Mouse (Mus musculus) heart, embryonic 15.5 days (tissue): ENCODE results near the gene Oat. TPM values are rescaled to one million over a fixed set of nuclear protein-coding genes. Genes with fewer than 3 reads are reported as not detected.

ENCODE experiments used
- ATAC-seq: fragments of 200-750 bp; cut with Nextera tagmentation; replicated peaks from 2 replicates; pipeline ENCODE4 v1.8.0; 2017; ENCODE audit warnings: low read depth, moderate TSS enrichment; ENCODE audit not compliant: insufficient number of reproducible peaks, insufficient read depth, low FRiP score
- H3K27ac ChIP-seq: fragments of 300-500 bp; sonication (generic); 2 replicates; pipeline ENCODE4 v1.5.1; 2015; ENCODE audit warnings: mild to moderate bottlenecking, inconsistent platforms
- H3K27me3 ChIP-seq: fragments of 300-500 bp; sonication (generic); 2 replicates; pipeline ENCODE4 v1.6.1; 2015; ENCODE audit warnings: inconsistent platforms
- H3K36me3 ChIP-seq: fragments of 300-500 bp; sonication (generic); 2 replicates; pipeline ENCODE4 v1.6.1; 2015; ENCODE audit warnings: mild to moderate bottlenecking, inconsistent platforms
- H3K4me1 ChIP-seq: fragments of 300-500 bp; sonication (generic); replicated peaks from 2 replicates; pipeline ENCODE4 v1.6.1; 2015; ENCODE audit warnings: inconsistent platforms
- H3K4me2 ChIP-seq: fragments of 300-500 bp; sonication (generic); 2 replicates; pipeline ENCODE4 v1.6.1; 2015; ENCODE audit warnings: inconsistent platforms, mild to moderate bottlenecking, moderate library complexity
- H3K4me3 ChIP-seq: fragments of 300-500 bp; sonication (generic); 2 replicates; pipeline ENCODE4 v1.5.1; 2015; ENCODE audit warnings: mild to moderate bottlenecking, inconsistent platforms
- H3K9ac ChIP-seq: fragments of 300-500 bp; sonication (generic); 2 replicates; pipeline ENCODE4 v1.6.1; 2015; ENCODE audit warnings: mild to moderate bottlenecking, inconsistent platforms
- H3K9me3 ChIP-seq: fragments of 300-500 bp; sonication (generic); replicated peaks from 2 replicates; pipeline ENCODE4 v1.6.1; 2016; ENCODE audit warnings: inconsistent platforms
- WGBS: fragments of 180-500 bp; shearing (Covaris S2); methylation state at CpG from one replicate; pipeline ENCODE4 v1.1.7; 2015; ENCODE audit warnings: mixed read lengths; 5-methylcytosine and 5-hydroxymethylcytosine counted together
- polyA plus RNA-seq: library from polyadenylated mRNA; unstranded; fragments of >200 nt; fragmentation: Nextera tagmentation; extraction: Ambion mirVana; gene quantifications from 2 replicates; pipeline ENCODE4 v1.2.1, GENCODE M21; 2015

Gene Oat
- polyA plus RNA-seq, 1 experiment from 2014 or later: 186 TPM

DNA sequence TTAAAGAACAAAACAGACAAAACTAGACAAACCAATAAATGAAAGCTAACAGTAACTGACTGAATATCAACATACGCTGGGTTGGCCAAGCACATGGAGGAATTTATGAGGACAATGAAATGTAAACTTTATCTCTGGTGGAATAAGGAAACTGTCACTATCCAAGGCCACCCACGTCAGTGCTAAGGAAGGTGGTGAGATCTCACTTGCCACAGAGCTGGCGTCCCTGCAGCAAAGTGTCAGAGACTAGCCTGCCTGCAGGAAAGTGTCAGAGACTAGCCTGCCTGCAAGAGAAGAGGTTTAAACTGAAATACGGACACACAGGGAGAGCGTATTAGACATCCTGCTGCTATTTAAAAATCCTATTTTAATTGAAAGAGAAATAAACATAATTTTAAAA lies 11.0 kb upstream of the Oat start:
- Histone ChIP-seq H3K27me3 (no peaks in the 10 kb centered on the region), H3K9me3 (no peaks in the 10 kb centered on the region), H3K4me3 (no peak overlapping the region), H3K4me1 (peaks cover 4% of the 10 kb centered on the region), H3K27ac (no peak overlapping the region), H3K9ac (no peak overlapping the region), H3K36me3 (no peaks in the 10 kb centered on the region), H3K4me2 (no peak overlapping the region)
- ATAC-seq: no peak
- 52% methylated on average over 5 of the region's 5 CpGs for WGBS

DNA sequence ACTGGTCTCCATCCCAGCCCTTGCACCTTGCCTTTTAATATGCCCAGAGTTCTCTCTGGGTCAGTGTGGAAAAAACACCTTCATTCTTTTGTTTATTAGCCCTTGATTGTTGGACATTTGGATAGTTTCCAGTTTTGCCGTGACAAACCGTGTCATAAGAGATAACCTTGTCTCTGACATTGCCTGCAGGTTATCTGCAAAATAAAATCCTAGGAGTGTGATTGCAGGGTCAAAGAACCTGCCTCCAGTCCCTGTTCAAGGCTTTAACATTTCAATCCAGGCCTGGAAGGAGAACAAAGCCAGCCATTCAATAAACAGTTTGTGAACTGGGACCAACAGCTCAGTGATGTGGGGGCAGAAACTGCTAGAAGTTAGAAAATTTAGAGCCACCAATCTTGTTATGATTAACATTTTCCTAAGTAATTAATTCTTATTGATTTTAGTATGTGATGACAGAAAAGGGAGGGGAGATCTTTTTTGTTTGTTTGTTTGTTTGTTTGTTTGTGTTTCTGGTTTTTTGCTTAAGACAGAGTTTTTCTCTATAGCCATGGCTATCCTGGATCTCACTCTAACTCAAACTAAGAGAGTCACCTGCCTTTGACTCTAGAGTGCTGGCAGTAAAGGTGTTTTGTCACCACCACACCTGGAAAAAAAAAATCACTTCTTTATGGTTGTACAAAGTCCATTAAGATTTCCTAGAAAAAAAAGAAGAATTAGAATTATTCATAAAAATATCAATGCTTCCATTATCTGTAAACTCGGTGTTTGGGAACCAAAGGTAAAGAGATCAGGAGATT lies 9.7 kb upstream of the Oat start:
- 32% methylated on average over 3 of the region's 3 CpGs for WGBS
- H3K36me3 ChIP-seq: no peaks in the 10 kb centered on the region

DNA sequence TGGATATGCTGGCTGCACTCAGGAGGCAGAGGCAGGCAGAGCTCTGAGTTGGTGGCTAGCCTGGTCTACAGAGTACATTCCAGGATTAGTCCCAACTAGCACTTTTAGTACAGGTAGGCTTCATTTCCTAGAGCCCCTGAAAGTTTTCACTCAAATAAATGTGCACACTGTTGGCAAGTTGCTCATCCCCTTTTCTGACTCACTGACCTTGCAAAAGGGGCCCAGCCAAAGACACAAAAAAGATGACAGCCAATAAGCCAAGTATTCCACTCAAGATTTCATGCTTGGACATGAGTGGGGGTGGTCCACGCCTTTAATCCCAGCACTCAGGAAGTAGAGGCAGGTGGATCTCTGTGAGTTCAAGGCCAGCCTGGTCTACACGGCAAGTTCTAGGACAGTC lies 5.2 kb upstream of the Oat start:
- ATAC-seq: no peak
- Histone ChIP-seq H3K4me2 (no peak overlapping the region), H3K27ac (no peak overlapping the region), H3K9me3 (no peaks in the 10 kb centered on the region), H3K4me1 (peaks cover 7% of the 10 kb centered on the region), H3K9ac (no peak overlapping the region), H3K4me3 (no peak overlapping the region), H3K27me3 (0 out of 2 replicates have a peak, but pooled peaks cover 5% of the 10 kb centered on the region), H3K36me3 (no peaks in the 10 kb centered on the region)
- 84% methylated on average over 2 of the region's 2 CpGs for WGBS

More for the DNA sequence above, 9.7 kb upstream of the Oat start:
- no peak overlapping the region for H3K9ac ChIP-seq
- H3K4me3 ChIP-seq: no peak overlapping the region
- no peak for ATAC-seq
- H3K27ac ChIP-seq: no peak overlapping the region
- H3K9me3 ChIP-seq: no peaks in the 10 kb centered on the region
- no peak overlapping the region for H3K4me2 ChIP-seq
- H3K4me1 ChIP-seq: peaks cover 4% of the 10 kb centered on the region
- 0 out of 2 replicates have a peak, but pooled peaks cover 2% of the 10 kb centered on the region for H3K27me3 ChIP-seq

DNA sequence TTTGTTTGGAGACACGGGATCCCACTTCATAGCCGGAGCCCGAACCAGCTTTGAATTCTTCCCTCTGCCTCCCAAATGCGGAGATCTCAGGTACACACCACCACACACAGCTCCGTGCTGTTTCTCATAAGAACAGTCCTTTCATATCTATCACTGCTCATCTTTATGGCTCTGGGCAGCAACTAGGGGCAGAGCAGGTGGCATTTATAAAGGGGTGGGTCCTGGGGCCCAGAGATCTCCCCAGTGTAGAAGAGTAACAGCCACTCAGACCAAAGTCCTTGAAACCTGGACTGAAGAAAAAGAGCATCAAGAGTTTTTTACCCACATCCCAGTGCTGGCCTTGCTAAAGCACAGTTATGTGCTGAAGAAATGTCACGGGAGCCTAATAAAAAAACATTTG lies 4.3 kb upstream of the Oat start:
- 64% methylated on average over 6 of the region's 6 CpGs for WGBS
- H3K4me1 ChIP-seq: peaks cover 6% of the 10 kb centered on the region
- H3K27me3 ChIP-seq: 0 out of 2 replicates have a peak, but pooled peaks cover 5% of the 10 kb centered on the region
- ATAC-seq: no peak
- no peaks in the 10 kb centered on the region for H3K9me3 ChIP-seq
- H3K4me3 ChIP-seq: no peak overlapping the region
- H3K9ac ChIP-seq: no peak overlapping the region
- H3K36me3 ChIP-seq: no peaks in the 10 kb centered on the region
- H3K27ac ChIP-seq: no peak overlapping the region
- no peak overlapping the region for H3K4me2 ChIP-seq

- 49% methylated on average over 4 of the region's 4 CpGs for WGBS
- Histone ChIP-seq H3K36me3 (no peaks in the 10 kb centered on the region), H3K4me2 (peak overlapping the region; percentile 81), H3K4me3 (peak overlapping the region; percentile 92), H3K4me1 (peaks cover 31% of the 10 kb centered on the region), H3K27ac (peak overlapping the region; percentile 99), H3K9ac (peak overlapping the region; percentile 88; the same call in 1 of the 2 replicates), H3K27me3 (0 out of 2 replicates have a peak, but pooled peaks cover 5% of the 10 kb centered on the region), H3K9me3 (no peaks in the 10 kb centered on the region)
- ATAC-seq: no peak
Measured at GRCm38 (mm10) chr7:132576891-132577290, 693 bp upstream of the Oat start.

DNA sequence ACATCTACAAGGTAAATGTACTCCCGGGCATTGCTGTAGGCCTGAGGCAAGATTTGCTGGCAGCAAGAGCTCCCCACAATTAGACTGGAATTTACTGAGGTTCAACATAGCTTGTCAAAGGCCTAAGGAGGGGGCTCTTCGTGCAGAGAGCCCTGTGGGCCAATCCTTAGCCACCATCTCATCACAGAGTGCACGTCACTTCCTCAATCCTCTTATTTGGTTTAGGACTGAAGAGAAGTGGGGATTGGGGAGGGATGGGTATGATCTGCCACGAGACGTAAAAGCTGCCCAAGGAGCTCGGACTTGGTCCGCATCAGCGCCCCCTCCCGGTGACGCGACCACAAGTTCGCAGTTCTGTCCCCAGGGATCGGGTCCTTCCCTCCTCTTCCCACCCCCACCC lies 575 bp downstream of the Oat start:
- Histone ChIP-seq H3K4me3 (peak overlapping the region; percentile 92), H3K27me3 (0 out of 2 replicates have a peak, but pooled peaks cover under 1% of the 10 kb centered on the region), H3K4me2 (peak overlapping the region; percentile 81), H3K9ac (peak overlapping the region; percentile 88), H3K4me1 (peaks cover 43% of the 10 kb centered on the region), H3K27ac (peak overlapping the region; percentile 99), H3K36me3 (no peaks in the 10 kb centered on the region), H3K9me3 (no peaks in the 10 kb centered on the region)
- ATAC-seq: peak; percentile 83
- under 1% methylated on average over 13 of the region's 13 CpGs for WGBS

DNA sequence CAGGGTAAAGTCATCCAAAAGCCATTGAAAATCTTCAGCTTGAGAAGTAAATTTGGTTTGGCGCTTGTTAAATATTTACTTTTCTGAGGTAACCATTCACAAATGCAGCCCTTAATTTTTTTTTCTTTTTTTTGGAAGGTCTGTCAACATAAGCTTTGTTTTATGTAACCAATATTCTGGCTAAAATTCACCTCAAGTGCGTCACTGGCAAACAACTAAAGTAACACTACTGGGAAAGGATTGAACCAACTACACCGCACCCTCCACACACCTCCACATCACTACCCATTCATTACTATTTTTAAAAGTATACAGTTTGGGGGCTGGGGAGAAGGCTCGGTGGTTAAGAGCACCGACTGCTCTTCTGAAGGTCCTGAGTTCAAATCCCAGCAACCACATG lies 1.6 kb downstream of the Oat start:
- peaks cover 53% of the 10 kb centered on the region for H3K4me1 ChIP-seq
- H3K4me2 ChIP-seq: peak overlapping the region; percentile 1; the same call in 1 of the 2 replicates
- no peak overlapping the region for H3K4me3 ChIP-seq
- no peak for ATAC-seq
- no peaks in the 10 kb centered on the region for H3K9me3 ChIP-seq
- H3K27ac ChIP-seq: no peak overlapping the region
- no peaks in the 10 kb centered on the region for H3K36me3 ChIP-seq
- H3K27me3 ChIP-seq: no peaks in the 10 kb centered on the region
- no peak overlapping the region for H3K9ac ChIP-seq
- WGBS: 85% methylated on average over 5 of the region's 5 CpGs

GRCm38 (mm10) chr7:132573205-132573604 lies 3.0 kb downstream of the Oat start:
- Histone ChIP-seq H3K4me3 (no peak overlapping the region), H3K27ac (peak overlapping the region; percentile 10; the same call in 1 of the 2 replicates), H3K9me3 (no peaks in the 10 kb centered on the region), H3K4me2 (peak overlapping the region; percentile 2; the same call in 1 of the 2 replicates), H3K27me3 (no peaks in the 10 kb centered on the region), H3K36me3 (peaks cover 6% of the 10 kb centered on the region; the same call in 1 of the 2 replicates), H3K4me1 (peaks cover 58% of the 10 kb centered on the region), H3K9ac (no peak overlapping the region)
- ATAC-seq: no peak
- WGBS: 71% methylated on average over 6 of the region's 6 CpGs

DNA sequence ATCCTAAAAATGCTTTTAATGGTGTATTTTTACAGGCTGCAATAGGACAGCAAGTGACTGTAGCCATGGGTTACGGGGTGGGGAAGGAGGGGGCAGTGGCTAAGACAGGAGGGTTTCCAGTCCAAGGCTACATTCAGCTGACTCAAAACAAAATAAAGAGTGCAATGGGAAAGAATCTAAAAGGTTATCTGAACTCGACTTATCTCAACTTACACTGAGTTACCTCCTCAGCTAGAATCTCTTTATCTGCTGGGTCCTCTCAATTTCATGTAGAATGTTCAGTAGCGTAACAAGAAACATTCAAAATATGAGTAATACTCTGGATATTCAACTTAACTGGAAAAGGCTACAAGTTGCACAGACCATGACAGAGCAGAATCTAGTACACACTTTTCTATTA lies 3.5 kb downstream of the Oat start:
- Histone ChIP-seq H3K4me2 (no peak overlapping the region), H3K4me3 (no peak overlapping the region), H3K9me3 (no peaks in the 10 kb centered on the region), H3K9ac (no peak overlapping the region), H3K4me1 (peaks cover 58% of the 10 kb centered on the region), H3K27me3 (no peaks in the 10 kb centered on the region), H3K36me3 (peaks cover 6% of the 10 kb centered on the region; the same call in 1 of the 2 replicates), H3K27ac (peak overlapping the region; percentile 10; the same call in 1 of the 2 replicates)
- no peak for ATAC-seq
- WGBS: 61% methylated on average over 3 of the region's 3 CpGs

- H3K27ac ChIP-seq: peak overlapping the region; percentile 38
- 46% methylated on average over 8 of the region's 8 CpGs for WGBS
- peak overlapping the region; percentile 25; the same call in 1 of the 2 replicates for H3K9ac ChIP-seq
- no peaks in the 10 kb centered on the region for H3K9me3 ChIP-seq
- H3K4me3 ChIP-seq: no peak overlapping the region
- H3K4me2 ChIP-seq: peak overlapping the region; percentile 21; the same call in 1 of the 2 replicates
- H3K27me3 ChIP-seq: no peaks in the 10 kb centered on the region
- ATAC-seq: no peak
- H3K4me1 ChIP-seq: peaks cover 55% of the 10 kb centered on the region
- H3K36me3 ChIP-seq: peaks cover 16% of the 10 kb centered on the region; the same call in 1 of the 2 replicates
Measured at GRCm38 (mm10) chr7:132571481-132571880, 4.7 kb downstream of the Oat start.

DNA sequence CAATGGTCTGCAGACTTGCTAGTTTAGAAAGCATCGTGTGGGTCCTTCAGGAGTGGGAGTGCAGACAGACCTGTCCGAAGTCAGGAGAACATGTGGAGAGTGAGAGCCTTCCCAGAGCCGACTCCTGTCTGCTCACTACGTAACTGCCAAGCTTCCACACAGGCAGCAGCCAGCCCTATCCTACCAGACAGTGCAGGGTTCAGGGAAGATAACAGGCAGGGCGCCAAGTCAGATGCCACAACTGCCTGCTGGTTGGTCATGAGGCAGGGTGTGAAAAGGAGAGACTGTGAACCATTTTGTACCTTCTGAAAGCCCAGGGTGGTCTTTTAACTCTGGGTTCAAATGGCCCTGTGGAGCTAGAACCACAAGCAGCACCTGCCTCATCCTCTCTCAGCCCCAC lies 6.1 kb downstream of the Oat start:
- 38% methylated on average over 5 of the region's 5 CpGs for WGBS
- Histone ChIP-seq H3K4me3 (no peak overlapping the region), H3K4me2 (peak overlapping the region; percentile 10; the same call in 1 of the 2 replicates), H3K4me1 (peaks cover 51% of the 10 kb centered on the region), H3K9me3 (no peaks in the 10 kb centered on the region), H3K27ac (peak overlapping the region; percentile 68), H3K27me3 (no peaks in the 10 kb centered on the region), H3K36me3 (peaks cover 23% of the 10 kb centered on the region), H3K9ac (no peak overlapping the region)
- ATAC-seq: peak; percentile 79
